Mouse (Mus musculus) limb, embryonic 13.5 days (tissue): Measurements from ENCODE around the gene Acsbg2. TPM values are rescaled to one million over a fixed set of nuclear protein-coding genes. Genes with fewer than 3 reads are reported as not detected.
"Not testable (repeated sequence)": the region's sequence is repeated elsewhere in the genome, so short reads cannot be mapped to it uniquely, and the experiment has no call there.

Experiments
- ATAC-seq: fragments of 200-750 bp; cut with Nextera tagmentation; 2 replicates; pipeline ENCODE4 v1.8.0; 2017; ENCODE audit warnings: low read depth, moderate number of reproducible peaks, moderate TSS enrichment; ENCODE audit not compliant: low FRiP score
- H3K27ac ChIP-seq: fragments of 300-500 bp; sonication (generic); 2 replicates; pipeline ENCODE4 v1.5.1; 2015; ENCODE audit warnings: inconsistent platforms, mild to moderate bottlenecking, moderate library complexity
- H3K27me3 ChIP-seq: fragments of 300-500 bp; sonication (generic); 2 replicates; pipeline ENCODE4 v1.6.1; 2015; ENCODE audit warnings: mild to moderate bottlenecking, inconsistent platforms
- H3K36me3 ChIP-seq: fragments of 300-500 bp; sonication (generic); 2 replicates; pipeline ENCODE4 v1.6.1; 2015; ENCODE audit warnings: inconsistent platforms, mild to moderate bottlenecking, moderate library complexity
- H3K4me1 ChIP-seq: fragments of 300-500 bp; sonication (generic); 2 replicates; pipeline ENCODE4 v1.6.1; 2015; ENCODE audit warnings: inconsistent platforms
- H3K4me2 ChIP-seq: fragments of 300-500 bp; sonication (generic); replicated peaks from 2 replicates; pipeline ENCODE4 v1.6.1; 2015; ENCODE audit warnings: inconsistent platforms, mild to moderate bottlenecking, moderate library complexity
- H3K4me3 ChIP-seq: fragments of 300-500 bp; sonication (generic); 2 replicates; pipeline ENCODE4 v1.5.1; 2015; ENCODE audit warnings: moderate library complexity, mild to moderate bottlenecking, inconsistent platforms
- H3K9ac ChIP-seq: fragments of 300-500 bp; sonication (generic); 2 replicates; pipeline ENCODE4 v1.6.1; 2015; ENCODE audit warnings: mild to moderate bottlenecking, inconsistent platforms
- H3K9me3 ChIP-seq: fragments of 300-500 bp; sonication (generic); 2 replicates; pipeline ENCODE4 v1.6.1; 2016; ENCODE audit warnings: inconsistent platforms
- WGBS: fragments of 180-500 bp; shearing (Covaris S2); methylation state at CpG from one replicate; pipeline ENCODE4 v1.1.7; 2015; 5-methylcytosine and 5-hydroxymethylcytosine counted together
- polyA plus RNA-seq: library from polyadenylated mRNA; unstranded; fragments of >200 nt; fragmentation: Nextera tagmentation; extraction: Ambion mirVana; gene quantifications from 2 replicates; pipeline ENCODE4 v1.2.1, GENCODE M21; 2015

Acsbg2 gene
- not detected in 2 replicates for polyA plus RNA-seq

GRCm38 (mm10) chr17:56874237-56874636, at the start of gene Acsbg2:
Gene Acsbg2, minus strand, starts transcription at chr17:56874447.
- H3K9ac ChIP-seq: no peak within 1 kb of the TSS
- no peak within 1 kb of the TSS for H3K4me2 ChIP-seq
- no peaks in the 10 kb centered on the region for H3K27me3 ChIP-seq
- H3K9me3 ChIP-seq: no peaks in the 10 kb centered on the region
- no peaks in the 10 kb centered on the region for H3K36me3 ChIP-seq
- no peak within 1 kb of the TSS for H3K4me3 ChIP-seq
- 89% methylated on average over 2 of the region's 2 CpGs for WGBS
- no peaks in the 10 kb centered on the region for H3K4me1 ChIP-seq
- ATAC-seq: no peak
- no peak within 1 kb of the TSS for H3K27ac ChIP-seq

DNA sequence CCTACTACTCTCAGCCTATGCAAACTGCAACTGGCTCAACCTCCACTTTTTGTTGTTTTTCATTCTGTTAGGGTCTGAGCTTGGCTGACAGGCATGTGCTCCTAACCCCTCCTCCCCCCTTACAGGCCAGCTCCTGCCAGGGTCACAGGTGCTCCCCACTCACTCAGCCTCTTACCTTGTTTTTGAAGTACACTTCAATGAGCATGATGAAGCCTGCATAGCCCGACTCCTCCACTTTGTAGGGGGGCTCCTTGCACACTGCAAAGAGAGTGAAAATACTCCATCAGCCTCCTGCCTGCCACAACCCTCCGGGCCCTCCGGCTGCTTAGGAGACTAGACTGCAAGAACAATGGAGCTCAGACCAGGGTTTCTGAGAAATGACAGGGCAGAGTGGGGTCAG, 45.5 kb upstream of the Acsbg2 start:
- no peaks in the 10 kb centered on the region for H3K4me1 ChIP-seq
- no peak overlapping the region for H3K9ac ChIP-seq
- H3K36me3 ChIP-seq: peaks cover 87% of the 10 kb centered on the region
- H3K27ac ChIP-seq: no peak overlapping the region
- no peaks in the 10 kb centered on the region for H3K9me3 ChIP-seq
- WGBS: 90% methylated on average over 3 of the region's 3 CpGs
- no peak overlapping the region for H3K4me2 ChIP-seq
- no peaks in the 10 kb centered on the region for H3K27me3 ChIP-seq
- no peak for ATAC-seq
- no peak overlapping the region for H3K4me3 ChIP-seq

GRCm38 (mm10) chr17:56917166-56917565, 42.9 kb upstream of the Acsbg2 start:
- Histone ChIP-seq H3K36me3 (peaks cover 96% of the 10 kb centered on the region), H3K4me3 (no peak overlapping the region), H3K4me2 (no peak overlapping the region), H3K9me3 (no peaks in the 10 kb centered on the region), H3K27ac (no peak overlapping the region), H3K9ac (no peak overlapping the region), H3K27me3 (no peaks in the 10 kb centered on the region), H3K4me1 (no peaks in the 10 kb centered on the region)
- 90% methylated on average over 2 of the region's 2 CpGs for WGBS
- ATAC-seq: no peak

- Histone ChIP-seq H3K36me3 (peaks cover 95% of the 10 kb centered on the region), H3K27me3 (no peaks in the 10 kb centered on the region)
Observed at GRCm38 (mm10) chr17:56913444-56913843, 39.2 kb upstream of the Acsbg2 start.

GRCm38 (mm10) chr17:56913023-56913422, 38.8 kb upstream of the Acsbg2 start:
- WGBS: 95% methylated on average over 3 of the region's 3 CpGs
- H3K9me3 ChIP-seq: no peaks in the 10 kb centered on the region
- no peak overlapping the region for H3K4me2 ChIP-seq
- no peak for ATAC-seq
- no peaks in the 10 kb centered on the region for H3K4me1 ChIP-seq
- peaks cover 95% of the 10 kb centered on the region for H3K36me3 ChIP-seq
- H3K9ac ChIP-seq: no peak overlapping the region
- no peaks in the 10 kb centered on the region for H3K27me3 ChIP-seq
- H3K27ac ChIP-seq: no peak overlapping the region
- H3K4me3 ChIP-seq: no peak overlapping the region

More at GRCm38 (mm10) chr17:56913444-56913843, 39.2 kb upstream of the Acsbg2 start:
- no peaks in the 10 kb centered on the region for H3K9me3 ChIP-seq
- H3K4me1 ChIP-seq: no peaks in the 10 kb centered on the region
- no peak overlapping the region for H3K27ac ChIP-seq
- no peak overlapping the region for H3K9ac ChIP-seq
- no peak for ATAC-seq
- H3K4me3 ChIP-seq: no peak overlapping the region
- no peak overlapping the region for H3K4me2 ChIP-seq

DNA sequence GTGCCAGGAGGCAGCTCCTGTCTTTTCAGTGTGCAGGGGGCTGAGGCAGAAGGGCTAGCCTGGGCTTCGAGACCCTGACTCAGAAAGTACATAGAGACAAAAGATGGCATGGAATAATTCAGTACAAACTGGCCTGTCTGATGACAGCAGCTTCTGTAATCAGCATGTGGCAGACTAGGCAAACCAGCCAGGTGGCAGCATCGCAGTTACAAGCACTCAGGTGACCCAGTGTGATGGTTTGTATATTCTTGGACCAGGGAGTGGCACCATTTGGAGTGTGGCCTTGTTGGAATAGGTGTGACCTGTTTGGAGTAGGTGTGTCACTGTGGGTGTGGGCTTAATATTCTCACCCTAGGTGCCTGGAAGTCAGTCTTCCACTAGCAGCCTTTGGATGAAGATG, 35.5 kb upstream of the Acsbg2 start:
- ATAC-seq, H3K4me3 ChIP-seq, H3K4me2 ChIP-seq, H3K4me1 ChIP-seq, H3K9me3 ChIP-seq, H3K27ac ChIP-seq, H3K27me3 ChIP-seq, H3K9ac ChIP-seq: not testable (repeated sequence)
- H3K36me3 ChIP-seq: peaks cover 97% of the 10 kb centered on the region
- 94% methylated on average over 2 of the region's 2 CpGs for WGBS

GRCm38 (mm10) chr17:56907887-56908286, 33.6 kb upstream of the Acsbg2 start:
- Histone ChIP-seq H3K9me3 (no peaks in the 10 kb centered on the region), H3K36me3 (peaks cover 96% of the 10 kb centered on the region), H3K4me1 (no peaks in the 10 kb centered on the region), H3K27me3 (no peaks in the 10 kb centered on the region), H3K4me2 (no peak overlapping the region), H3K27ac (no peak overlapping the region), H3K4me3 (no peak overlapping the region), H3K9ac (no peak overlapping the region; the same call in 1 of the 2 replicates)
- 82% methylated on average over 9 of the region's 9 CpGs for WGBS
- no peak for ATAC-seq

GRCm38 (mm10) chr17:56907096-56907495, 32.8 kb upstream of the Acsbg2 start:
- no peaks in the 10 kb centered on the region for H3K4me1 ChIP-seq
- no peaks in the 10 kb centered on the region for H3K27me3 ChIP-seq
- no peaks in the 10 kb centered on the region for H3K9me3 ChIP-seq
- H3K9ac ChIP-seq: no peak overlapping the region
- H3K27ac ChIP-seq: no peak overlapping the region
- peaks cover 96% of the 10 kb centered on the region for H3K36me3 ChIP-seq
- H3K4me2 ChIP-seq: no peak overlapping the region
- WGBS: 85% methylated on average over 5 of the region's 5 CpGs
- ATAC-seq: no peak
- no peak overlapping the region for H3K4me3 ChIP-seq

- Histone ChIP-seq H3K27ac (no peak overlapping the region), H3K4me3 (no peak overlapping the region), H3K9ac (no peak overlapping the region), H3K27me3 (no peaks in the 10 kb centered on the region), H3K4me1 (no peaks in the 10 kb centered on the region), H3K9me3 (no peaks in the 10 kb centered on the region), H3K4me2 (no peak overlapping the region), H3K36me3 (peaks cover 96% of the 10 kb centered on the region)
- no peak for ATAC-seq
- 94% methylated on average over 3 of the region's 3 CpGs for WGBS
Observed at GRCm38 (mm10) chr17:56906166-56906565, 31.9 kb upstream of the Acsbg2 start.

- Histone ChIP-seq H3K27ac (no peak overlapping the region), H3K4me2 (no peak overlapping the region), H3K9ac (no peak overlapping the region), H3K27me3 (no peaks in the 10 kb centered on the region), H3K36me3 (peaks cover 98% of the 10 kb centered on the region), H3K4me3 (no peak overlapping the region), H3K9me3 (no peaks in the 10 kb centered on the region), H3K4me1 (no peaks in the 10 kb centered on the region)
- no peak for ATAC-seq
- WGBS: 92% methylated on average over 5 of the region's 5 CpGs
Observed at GRCm38 (mm10) chr17:56902698-56903097, 28.5 kb upstream of the Acsbg2 start.

DNA sequence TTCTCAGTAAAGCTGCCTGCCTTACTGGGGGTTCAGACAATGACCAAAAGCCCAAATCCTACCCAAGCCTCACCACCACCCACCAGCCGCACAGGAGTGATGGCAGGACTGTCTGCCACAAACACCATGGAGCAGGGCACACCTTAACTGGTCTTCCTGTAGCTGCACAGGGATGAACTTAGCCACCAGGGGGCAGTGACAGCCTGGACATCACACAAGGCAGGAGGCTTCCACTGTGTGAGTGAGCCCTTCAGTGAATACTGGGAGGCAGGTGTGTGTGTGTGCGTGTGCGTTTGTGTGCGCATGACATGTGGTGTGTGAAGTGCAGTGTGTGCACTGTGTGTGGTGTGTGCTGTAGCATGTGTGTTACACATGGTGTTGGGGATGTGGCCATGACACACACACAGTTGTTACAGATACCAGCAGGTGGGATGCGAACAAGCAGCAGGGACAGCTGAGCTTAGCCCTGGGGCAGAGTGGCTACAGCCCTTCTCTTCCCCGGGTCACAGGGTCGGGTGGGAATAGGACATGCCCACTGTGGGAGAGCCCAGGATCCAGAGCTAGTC, 23.5 kb upstream of the Acsbg2 start:
- Histone ChIP-seq H3K9ac (no peak overlapping the region), H3K4me1 (no peaks in the 10 kb centered on the region), H3K9me3 (no peaks in the 10 kb centered on the region), H3K27ac (no peak overlapping the region), H3K36me3 (peaks cover 100% of the 10 kb centered on the region), H3K4me3 (no peak overlapping the region), H3K27me3 (no peaks in the 10 kb centered on the region), H3K4me2 (no peak overlapping the region)
- peak; percentile 52 for ATAC-seq
- WGBS: 82% methylated on average over 7 of the region's 7 CpGs

- Histone ChIP-seq H3K4me1 (no peaks in the 10 kb centered on the region), H3K9me3 (peaks cover 2% of the 10 kb centered on the region), H3K4me2 (no peak overlapping the region), H3K27ac (no peak overlapping the region), H3K9ac (no peak overlapping the region), H3K4me3 (no peak overlapping the region), H3K27me3 (no peaks in the 10 kb centered on the region), H3K36me3 (peaks cover 100% of the 10 kb centered on the region)
- 88% methylated on average over 6 of the region's 6 CpGs for WGBS
- no peak for ATAC-seq
Observed at GRCm38 (mm10) chr17:56896513-56897129, 22.4 kb upstream of the Acsbg2 start.

DNA sequence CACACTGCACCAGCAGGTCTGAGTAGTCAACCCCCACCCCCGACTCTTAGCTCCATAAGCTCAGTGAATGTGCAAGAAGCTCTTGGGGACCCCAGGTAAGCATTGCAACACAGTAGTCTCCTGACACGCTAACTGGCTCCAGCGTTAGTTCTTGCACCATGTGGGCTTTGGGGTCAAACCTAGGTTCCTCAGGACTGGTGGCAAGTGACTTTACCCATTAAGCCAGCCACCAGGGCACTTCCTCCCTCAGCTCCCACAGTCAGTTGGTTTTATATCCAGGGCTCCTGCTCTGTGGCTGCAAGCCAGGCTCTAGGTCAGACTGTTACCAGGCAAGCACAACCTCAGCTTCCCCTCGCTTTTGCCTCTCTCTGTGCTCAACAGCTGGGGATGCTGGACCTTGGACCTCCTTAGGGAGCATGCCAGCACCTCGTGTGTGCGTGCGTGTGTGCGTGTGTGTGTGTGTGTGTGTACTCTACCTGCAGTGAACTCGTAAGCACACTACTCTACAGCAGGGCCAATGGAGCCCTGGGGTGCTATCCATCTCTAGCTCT, 21.2 kb upstream of the Acsbg2 start:
- Histone ChIP-seq H3K27me3 (no peaks in the 10 kb centered on the region), H3K4me2 (no peak overlapping the region), H3K36me3 (peaks cover 97% of the 10 kb centered on the region), H3K4me1 (no peaks in the 10 kb centered on the region), H3K4me3 (no peak overlapping the region), H3K9me3 (peaks cover 5% of the 10 kb centered on the region), H3K27ac (no peak overlapping the region), H3K9ac (no peak overlapping the region)
- WGBS: 90% methylated on average over 9 of the region's 9 CpGs
- no peak for ATAC-seq
